Mouse (Mus musculus): ENCODE data around the gene Gnb5. TPM values are rescaled to one million over a fixed set of nuclear protein-coding genes. Genes with fewer than 3 reads are reported as not detected.

The Gnb5 gene
- polyA plus RNA-seq, 1 experiment from 2014 or later = 31.9 TPM

DNA sequence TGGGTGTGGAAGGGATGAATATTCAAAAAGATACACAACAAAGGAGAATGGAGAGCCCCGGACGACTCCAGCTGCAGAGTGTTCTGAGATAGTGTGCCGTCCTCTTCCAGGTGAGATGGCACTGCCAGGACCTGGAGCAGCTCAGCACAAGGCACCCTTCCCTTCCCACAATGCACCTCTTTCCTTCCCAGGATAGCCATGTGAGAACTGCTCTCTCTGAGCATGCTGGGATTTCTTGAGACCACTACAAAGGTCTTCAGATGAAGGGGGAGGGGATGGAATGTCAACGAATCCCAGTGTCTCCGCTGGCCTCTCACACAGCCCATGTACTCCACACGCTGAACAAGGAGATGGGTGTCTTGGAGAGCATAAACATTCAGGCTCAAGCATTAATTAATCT is 18.5 kb upstream of the Gnb5 start:
- no peaks in the 10 kb centered on the region for H3K4me1 ChIP-seq (ENCODE audit: control insufficient read depth, insufficient read depth, low read length)
- no peaks in the 10 kb centered on the region for H3K9me3 ChIP-seq (ENCODE audit: control insufficient read depth, low read depth, low read length)
- H3K4me2 ChIP-seq (replicated peaks; ENCODE audit: low read depth, low read length) = no peak overlapping the region
- no peak overlapping the region for H3K4me3 ChIP-seq (ENCODE audit: low read depth, low read length)
- 54% methylated on average over 6 of the region's 6 CpGs for WGBS
- H3K27me3 ChIP-seq (ENCODE audit: control insufficient read depth, insufficient read depth, low read length) = no peaks in the 10 kb centered on the region
- H3K9ac ChIP-seq (replicated peaks; ENCODE audit: low read depth, low read length) = no peak overlapping the region
- ATAC-seq (ENCODE audit: insufficient number of reproducible peaks, insufficient read depth, low FRiP score, low read depth) = no peak
- H3K27ac ChIP-seq (ENCODE audit: low read length) = no peak overlapping the region
- no peaks in the 10 kb centered on the region for H3K36me3 ChIP-seq (ENCODE audit: control insufficient read depth, insufficient read depth, low read length)

- no peak for ATAC-seq (ENCODE audit: insufficient number of reproducible peaks, insufficient read depth, low FRiP score, low read depth)
- 40% methylated on average over 4 of the region's 4 CpGs for WGBS
- no peaks in the 10 kb centered on the region for H3K4me1 ChIP-seq (ENCODE audit: control insufficient read depth, insufficient read depth, low read length)
- no peaks in the 10 kb centered on the region for H3K27me3 ChIP-seq (ENCODE audit: control insufficient read depth, insufficient read depth, low read length)
- no peaks in the 10 kb centered on the region for H3K36me3 ChIP-seq (ENCODE audit: control insufficient read depth, insufficient read depth, low read length)
- no peak overlapping the region for H3K9ac ChIP-seq (replicated peaks; ENCODE audit: low read depth, low read length)
- H3K4me2 ChIP-seq (replicated peaks; ENCODE audit: low read depth, low read length) = no peak overlapping the region
- H3K27ac ChIP-seq (ENCODE audit: low read length) = no peak overlapping the region
- H3K4me3 ChIP-seq (ENCODE audit: low read depth, low read length) = no peak overlapping the region
- no peaks in the 10 kb centered on the region for H3K9me3 ChIP-seq (ENCODE audit: control insufficient read depth, low read depth, low read length)
Measured at GRCm38 (mm10) chr9:75289545-75289944, 16.5 kb upstream of the Gnb5 start.

DNA sequence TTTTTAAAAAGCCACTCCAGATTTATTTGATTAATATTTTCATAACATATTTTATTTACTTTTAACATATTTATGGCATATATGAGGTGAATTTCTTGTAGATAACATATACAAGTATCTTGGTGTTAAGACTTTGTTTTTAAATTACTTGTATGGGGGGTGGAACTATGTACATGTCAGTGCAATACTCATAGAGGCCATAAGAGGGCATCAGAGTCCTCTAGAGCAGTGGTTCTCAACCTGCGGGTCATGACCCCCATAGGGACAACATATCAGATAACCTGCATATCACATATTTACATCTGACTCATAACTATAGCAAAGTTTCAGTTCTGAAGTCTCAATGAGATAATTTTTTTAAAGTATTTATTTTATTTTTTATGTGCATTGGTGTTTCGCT is 6.7 kb upstream of the Gnb5 start:
- Histone ChIP-seq H3K27me3 (ENCODE audit: control insufficient read depth, insufficient read depth, low read length) (no peaks in the 10 kb centered on the region), H3K4me2 (replicated peaks; ENCODE audit: low read depth, low read length) (no peak overlapping the region), H3K9me3 (ENCODE audit: control insufficient read depth, low read depth, low read length) (no peaks in the 10 kb centered on the region), H3K4me3 (ENCODE audit: low read depth, low read length) (no peak overlapping the region), H3K36me3 (ENCODE audit: control insufficient read depth, insufficient read depth, low read length) (no peaks in the 10 kb centered on the region), H3K9ac (replicated peaks; ENCODE audit: low read depth, low read length) (no peak overlapping the region), H3K4me1 (ENCODE audit: control insufficient read depth, insufficient read depth, low read length) (no peaks in the 10 kb centered on the region), H3K27ac (ENCODE audit: low read length) (no peak overlapping the region)
- WGBS = 80% methylated on average over 2 of the region's 2 CpGs
- ATAC-seq (ENCODE audit: insufficient number of reproducible peaks, insufficient read depth, low FRiP score, low read depth) = no peak

- Histone ChIP-seq H3K9me3 (ENCODE audit: control insufficient read depth, low read depth, low read length) (no peaks in the 10 kb centered on the region), H3K27me3 (ENCODE audit: control insufficient read depth, insufficient read depth, low read length) (no peaks in the 10 kb centered on the region), H3K4me1 (ENCODE audit: control insufficient read depth, insufficient read depth, low read length) (no peaks in the 10 kb centered on the region), H3K36me3 (ENCODE audit: control insufficient read depth, insufficient read depth, low read length) (no peaks in the 10 kb centered on the region), H3K4me3 (ENCODE audit: low read depth, low read length) (no peak overlapping the region), H3K9ac (replicated peaks; ENCODE audit: low read depth, low read length) (no peak overlapping the region), H3K4me2 (replicated peaks; ENCODE audit: low read depth, low read length) (no peak overlapping the region), H3K27ac (ENCODE audit: low read length) (no peak overlapping the region)
- 66% methylated on average over 2 of the region's 2 CpGs for WGBS
- no peak for ATAC-seq (ENCODE audit: insufficient number of reproducible peaks, insufficient read depth, low FRiP score, low read depth)
Measured at GRCm38 (mm10) chr9:75303033-75303432, 3.1 kb upstream of the Gnb5 start.

DNA sequence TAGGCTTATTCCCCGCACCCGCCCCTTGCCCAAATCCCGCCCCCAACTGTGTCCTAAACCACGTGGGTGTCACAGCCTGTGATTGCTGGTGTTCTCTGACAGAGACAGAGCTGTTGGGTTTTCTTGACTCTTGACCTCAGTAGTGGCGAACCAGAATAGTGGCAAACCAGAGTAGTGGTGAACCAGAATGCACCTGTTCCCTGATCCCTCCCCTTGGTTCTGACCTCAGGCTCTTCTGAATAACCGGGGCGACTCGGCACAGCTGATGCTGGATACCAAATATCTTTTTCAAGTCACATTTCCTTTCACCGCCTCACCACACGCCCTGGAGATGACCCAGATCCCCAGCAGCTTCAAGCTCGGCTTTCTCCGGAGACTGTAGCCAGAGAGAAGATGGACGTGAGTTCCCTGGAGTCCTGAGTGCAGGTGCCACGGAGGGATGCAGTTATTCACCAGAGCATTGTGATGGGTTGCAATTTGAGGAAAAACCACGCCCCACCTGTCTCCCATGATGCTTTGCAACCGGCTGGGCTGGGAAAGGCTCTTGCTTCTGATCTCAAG is 2.3 kb upstream of the Gnb5 start:
- H3K27ac ChIP-seq (ENCODE audit: low read length) = no peak overlapping the region
- no peaks in the 10 kb centered on the region for H3K27me3 ChIP-seq (ENCODE audit: control insufficient read depth, insufficient read depth, low read length)
- H3K4me3 ChIP-seq (ENCODE audit: low read depth, low read length) = no peak overlapping the region
- no peaks in the 10 kb centered on the region for H3K9me3 ChIP-seq (ENCODE audit: control insufficient read depth, low read depth, low read length)
- H3K4me2 ChIP-seq (replicated peaks; ENCODE audit: low read depth, low read length) = no peak overlapping the region
- WGBS = 33% methylated on average over 16 of the region's 16 CpGs
- ATAC-seq (ENCODE audit: insufficient number of reproducible peaks, insufficient read depth, low FRiP score, low read depth) = no peak
- no peak overlapping the region for H3K9ac ChIP-seq (replicated peaks; ENCODE audit: low read depth, low read length)
- H3K4me1 ChIP-seq (ENCODE audit: control insufficient read depth, insufficient read depth, low read length) = no peaks in the 10 kb centered on the region
- H3K36me3 ChIP-seq (ENCODE audit: control insufficient read depth, insufficient read depth, low read length) = no peaks in the 10 kb centered on the region

- no peak overlapping the region for H3K9ac ChIP-seq (replicated peaks; ENCODE audit: low read depth, low read length)
- no peaks in the 10 kb centered on the region for H3K9me3 ChIP-seq (ENCODE audit: control insufficient read depth, low read depth, low read length)
- H3K4me1 ChIP-seq (ENCODE audit: control insufficient read depth, insufficient read depth, low read length) = no peaks in the 10 kb centered on the region
- ATAC-seq (ENCODE audit: insufficient number of reproducible peaks, insufficient read depth, low FRiP score, low read depth) = no peak
- no peaks in the 10 kb centered on the region for H3K27me3 ChIP-seq (ENCODE audit: control insufficient read depth, insufficient read depth, low read length)
- no peaks in the 10 kb centered on the region for H3K36me3 ChIP-seq (ENCODE audit: control insufficient read depth, insufficient read depth, low read length)
- no peak overlapping the region for H3K27ac ChIP-seq (ENCODE audit: low read length)
- H3K4me2 ChIP-seq (replicated peaks; ENCODE audit: low read depth, low read length) = no peak overlapping the region
- no peak overlapping the region for H3K4me3 ChIP-seq (ENCODE audit: low read depth, low read length)
- 36% methylated on average over 7 of the region's 7 CpGs for WGBS
Measured at GRCm38 (mm10) chr9:75304286-75304685, 1.8 kb upstream of the Gnb5 start.

- Histone ChIP-seq H3K4me3 (ENCODE audit: low read depth, low read length) (no peak overlapping the region), H3K4me2 (replicated peaks; ENCODE audit: low read depth, low read length) (no peak overlapping the region), H3K9ac (replicated peaks; ENCODE audit: low read depth, low read length) (no peak overlapping the region), H3K9me3 (ENCODE audit: control insufficient read depth, low read depth, low read length) (no peaks in the 10 kb centered on the region), H3K27ac (ENCODE audit: low read length) (no peak overlapping the region), H3K36me3 (ENCODE audit: control insufficient read depth, insufficient read depth, low read length) (no peaks in the 10 kb centered on the region), H3K4me1 (ENCODE audit: control insufficient read depth, insufficient read depth, low read length) (no peaks in the 10 kb centered on the region), H3K27me3 (ENCODE audit: control insufficient read depth, insufficient read depth, low read length) (no peaks in the 10 kb centered on the region)
- ATAC-seq (ENCODE audit: insufficient number of reproducible peaks, insufficient read depth, low FRiP score, low read depth) = no peak
- 84% methylated on average over 5 of the region's 5 CpGs for WGBS
Measured at GRCm38 (mm10) chr9:75307015-75307414, 927 bp downstream of the Gnb5 start.

DNA sequence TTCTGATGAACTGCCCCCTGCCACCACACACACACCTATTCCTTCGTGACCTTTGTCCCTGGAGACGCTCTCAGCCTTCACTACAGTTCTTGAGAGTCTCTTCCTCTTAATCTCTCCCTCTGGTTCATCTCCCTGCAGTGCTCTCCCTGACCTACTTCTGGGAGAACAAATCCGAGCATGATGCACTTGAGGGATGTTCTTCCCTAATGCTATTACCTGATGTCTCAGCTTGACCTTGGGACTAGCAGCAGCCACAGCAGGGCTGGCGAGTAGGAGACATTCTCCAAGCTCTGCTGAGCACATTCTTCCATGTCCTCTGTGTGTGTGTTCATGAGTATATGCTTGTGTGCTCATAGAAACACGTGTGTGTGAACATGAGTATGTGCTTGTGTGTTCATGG is 2.5 kb downstream of the Gnb5 start:
- H3K27me3 ChIP-seq (ENCODE audit: control insufficient read depth, insufficient read depth, low read length) = no peaks in the 10 kb centered on the region
- no peaks in the 10 kb centered on the region for H3K36me3 ChIP-seq (ENCODE audit: control insufficient read depth, insufficient read depth, low read length)
- no peak overlapping the region for H3K27ac ChIP-seq (ENCODE audit: low read length)
- H3K4me2 ChIP-seq (replicated peaks; ENCODE audit: low read depth, low read length) = no peak overlapping the region
- no peak overlapping the region for H3K4me3 ChIP-seq (ENCODE audit: low read depth, low read length)
- H3K9me3 ChIP-seq (ENCODE audit: control insufficient read depth, low read depth, low read length) = no peaks in the 10 kb centered on the region
- WGBS = 59% methylated on average over 5 of the region's 5 CpGs
- H3K4me1 ChIP-seq (ENCODE audit: control insufficient read depth, insufficient read depth, low read length) = no peaks in the 10 kb centered on the region
- H3K9ac ChIP-seq (replicated peaks; ENCODE audit: low read depth, low read length) = no peak overlapping the region
- ATAC-seq (ENCODE audit: insufficient number of reproducible peaks, insufficient read depth, low FRiP score, low read depth) = no peak

GRCm38 (mm10) chr9:75312008-75312407 is 5.9 kb downstream of the Gnb5 start:
- H3K4me2 ChIP-seq (replicated peaks; ENCODE audit: low read depth, low read length) = no peak overlapping the region
- peaks cover 6% of the 10 kb centered on the region; the same call in 1 of the 2 replicates for H3K4me1 ChIP-seq (ENCODE audit: control insufficient read depth, insufficient read depth, low read length)
- H3K27me3 ChIP-seq (ENCODE audit: control insufficient read depth, insufficient read depth, low read length) = no peaks in the 10 kb centered on the region
- H3K9ac ChIP-seq (replicated peaks; ENCODE audit: low read depth, low read length) = no peak overlapping the region
- no peak overlapping the region for H3K27ac ChIP-seq (ENCODE audit: low read length)
- no peak for ATAC-seq (ENCODE audit: insufficient number of reproducible peaks, insufficient read depth, low FRiP score, low read depth)
- H3K9me3 ChIP-seq (ENCODE audit: control insufficient read depth, low read depth, low read length) = no peaks in the 10 kb centered on the region
- WGBS = 19% methylated on average over 4 of the region's 4 CpGs
- no peak overlapping the region for H3K4me3 ChIP-seq (ENCODE audit: low read depth, low read length)
- no peaks in the 10 kb centered on the region for H3K36me3 ChIP-seq (ENCODE audit: control insufficient read depth, insufficient read depth, low read length)

Data from stomach, embryonic 14.5 days (tissue).